Mouse (Mus musculus): Measurements from ENCODE around the gene Cux1.

- no peak for TF ChIP-seq CTCF (IDR thresholded peaks at IDR 0.05; ENCODE audit: control insufficient read depth, insufficient read depth, low read length)
- TF ChIP-seq POLR2A (IDR thresholded peaks at IDR 0.05; ENCODE audit: borderline replicate concordance, control insufficient read depth, low read depth, low read length): 0 out of 2 replicates have a peak, but pooled peaks have one; percentile 14
Observed at GRCm38 (mm10) chr5:136459901-136460300, 107.4 kb downstream of the Cux1 start.
